Mouse (Mus musculus) induced T-regulatory cell, adult 2 months (primary cell): ENCODE results near the gene Trpt1.
A peak's percentile ranks its signal among the peaks of the same experiment; 100 is the strongest.

ENCODE experiments used
- DNase-seq: peaks from one replicate; pipeline ENCODE4 v3.0.0-alpha.2; 2012; ENCODE audit warnings: low read depth

Gene Trpt1

GRCm38 (mm10) chr19:6993011-6993770 is 2.7 kb upstream of the Trpt1 start:
- no peak for DNase-seq

DNA sequence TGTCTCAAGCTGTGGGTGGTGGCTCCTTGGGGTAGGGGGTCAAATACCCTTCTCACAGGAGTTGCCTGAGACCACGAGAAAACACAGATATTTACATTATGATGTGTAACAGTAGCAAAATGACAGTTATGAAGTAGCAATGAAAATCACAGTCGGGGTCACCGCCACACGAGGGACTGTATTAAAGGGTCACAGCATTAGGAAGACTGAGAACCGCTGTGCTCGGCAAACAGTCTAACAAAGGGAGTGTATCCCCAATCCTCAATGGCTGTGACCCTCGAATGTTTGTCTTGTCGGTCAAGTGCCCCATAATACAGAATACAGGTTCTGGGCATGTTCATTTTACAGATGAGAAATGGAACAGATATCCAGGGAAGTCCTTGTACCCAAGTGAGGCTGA is 1.9 kb upstream of the Trpt1 start:
- DNase-seq: no peak

DNA sequence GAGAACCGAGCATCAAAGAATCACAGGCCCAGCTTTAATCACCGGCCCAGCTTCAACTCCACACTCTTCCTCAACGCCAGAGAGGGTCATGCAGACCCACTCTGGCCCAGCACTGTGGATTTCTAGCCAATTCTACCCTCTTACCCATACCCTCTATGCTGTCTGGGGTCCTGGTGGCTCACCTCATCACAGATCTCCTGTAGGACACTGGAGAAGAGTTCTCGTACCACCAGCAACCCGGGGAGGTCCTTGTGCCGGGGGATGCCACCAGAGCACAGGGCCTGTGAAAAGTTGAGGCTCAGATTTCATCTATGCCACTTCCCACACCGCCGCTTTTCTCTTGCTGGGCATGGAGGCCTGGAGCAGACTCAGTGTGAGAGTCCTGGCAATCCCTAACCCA is 1.4 kb upstream of the Trpt1 start:
- no peak for DNase-seq

DNA sequence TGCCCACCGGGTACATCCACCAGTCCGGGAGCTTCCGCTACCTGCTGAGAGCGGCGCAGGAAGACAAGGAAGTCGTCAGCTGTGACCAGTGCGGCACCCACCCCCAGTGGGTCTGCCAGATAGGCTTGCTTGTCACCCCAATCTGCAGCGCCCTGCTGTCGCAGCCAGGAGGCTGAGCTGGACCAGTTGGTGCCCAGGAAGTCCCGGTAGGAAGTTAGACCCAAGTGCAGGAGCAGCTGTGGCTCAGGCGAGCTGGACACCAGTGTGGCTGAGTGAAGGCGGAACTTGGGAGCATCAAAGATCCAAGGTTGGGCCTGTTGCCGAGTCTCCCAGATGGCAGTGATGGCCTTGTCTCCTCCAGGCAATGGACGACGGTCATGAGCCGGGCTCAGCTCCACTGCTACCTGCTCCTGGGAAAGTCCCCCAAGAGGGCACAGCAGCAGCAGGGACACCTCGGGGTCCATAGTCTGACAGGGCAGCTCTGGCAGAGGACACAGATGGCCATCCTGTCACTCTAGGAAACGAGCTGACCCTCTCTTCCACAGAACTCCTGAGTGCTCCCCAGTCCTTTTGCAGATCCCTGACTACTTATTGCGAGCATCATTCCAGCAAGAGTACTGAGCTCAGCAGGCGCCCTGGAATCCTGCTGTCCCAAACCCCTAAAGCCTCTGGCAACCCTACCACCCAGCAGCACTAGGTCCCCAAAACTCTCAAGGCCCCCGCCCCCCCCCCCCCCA is 508 bp upstream of the Trpt1 start:
- DNase-seq: no peak

- no peak for DNase-seq
These were observed 1.9 kb downstream of the Trpt1 start for GRCm38 (mm10) chr19:6997721-6998290.

DNA sequence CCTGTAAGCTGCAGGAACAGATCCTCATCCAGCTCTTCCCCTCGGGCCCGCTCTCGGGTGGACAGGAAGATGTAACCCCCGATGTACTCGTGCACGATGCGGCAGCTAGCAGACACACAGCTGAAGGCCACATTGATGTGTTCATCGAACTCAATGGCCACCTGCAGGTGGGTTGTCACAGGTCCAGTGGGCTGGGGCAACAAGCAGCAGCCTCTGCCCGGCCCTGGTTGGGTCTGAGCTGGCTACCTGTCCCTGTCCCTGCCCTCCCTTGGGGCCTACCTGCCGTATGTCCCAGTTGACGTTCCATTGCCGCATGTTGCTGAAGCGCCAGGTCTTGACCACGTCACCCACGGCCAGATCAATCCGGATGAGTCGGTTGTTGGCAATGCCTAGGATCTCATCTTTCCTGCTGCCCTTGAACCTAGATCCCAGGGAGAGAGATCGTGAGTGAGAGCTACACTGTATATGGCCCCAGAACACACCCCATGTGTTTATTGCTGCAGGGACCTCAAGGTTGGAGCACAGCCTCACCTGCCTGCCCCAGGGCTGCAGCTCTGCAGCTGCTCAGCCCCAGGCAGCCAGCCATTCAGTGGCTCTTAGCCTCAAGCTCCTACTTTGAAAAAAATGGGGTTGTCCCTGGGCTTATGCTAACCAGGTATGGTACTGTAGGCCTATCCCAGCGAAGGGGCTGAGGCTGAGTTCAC is 3.6 kb downstream of the Trpt1 start:
- no peak for DNase-seq

GRCm38 (mm10) chr19:7006892-7007593 is 11.1 kb downstream of the Trpt1 start:
- no peak for DNase-seq

- no peak for DNase-seq
These were observed 16.5 kb downstream of the Trpt1 start for GRCm38 (mm10) chr19:7012426-7012825.

- no peak for DNase-seq
These were observed 18.1 kb downstream of the Trpt1 start for GRCm38 (mm10) chr19:7013984-7014383.

DNA sequence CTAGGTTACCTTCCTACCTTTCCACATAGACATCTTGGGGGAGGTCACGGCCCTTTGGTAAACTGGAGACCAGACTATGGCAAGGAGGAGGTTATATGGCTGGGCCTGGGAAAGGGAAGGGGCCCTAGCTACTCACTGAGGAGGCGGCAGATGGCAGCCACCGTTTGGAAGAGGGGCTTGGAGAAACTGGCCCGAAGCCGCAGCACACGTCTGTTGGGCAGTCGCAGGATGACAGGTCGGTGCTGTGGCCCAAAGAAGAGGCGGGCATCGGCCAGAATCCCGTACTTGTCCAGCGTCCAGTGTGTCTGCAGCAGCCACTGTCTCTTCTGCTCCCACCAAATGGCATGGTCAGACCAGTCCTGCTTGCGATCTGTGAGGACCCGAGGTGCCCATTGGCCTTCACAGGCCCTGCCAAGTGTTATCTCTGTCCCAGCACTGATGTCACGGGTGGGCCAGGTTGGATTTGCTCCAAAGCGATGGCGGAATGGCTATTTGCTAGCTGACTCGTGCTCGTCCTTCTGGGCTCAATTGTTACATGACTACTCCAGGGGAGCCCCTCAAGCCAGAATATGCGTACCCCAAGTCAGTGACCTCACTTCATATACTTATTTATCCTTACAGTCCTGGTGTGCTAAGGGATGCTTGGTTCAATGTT is 18.7 kb downstream of the Trpt1 start:
- no peak for DNase-seq

DNA sequence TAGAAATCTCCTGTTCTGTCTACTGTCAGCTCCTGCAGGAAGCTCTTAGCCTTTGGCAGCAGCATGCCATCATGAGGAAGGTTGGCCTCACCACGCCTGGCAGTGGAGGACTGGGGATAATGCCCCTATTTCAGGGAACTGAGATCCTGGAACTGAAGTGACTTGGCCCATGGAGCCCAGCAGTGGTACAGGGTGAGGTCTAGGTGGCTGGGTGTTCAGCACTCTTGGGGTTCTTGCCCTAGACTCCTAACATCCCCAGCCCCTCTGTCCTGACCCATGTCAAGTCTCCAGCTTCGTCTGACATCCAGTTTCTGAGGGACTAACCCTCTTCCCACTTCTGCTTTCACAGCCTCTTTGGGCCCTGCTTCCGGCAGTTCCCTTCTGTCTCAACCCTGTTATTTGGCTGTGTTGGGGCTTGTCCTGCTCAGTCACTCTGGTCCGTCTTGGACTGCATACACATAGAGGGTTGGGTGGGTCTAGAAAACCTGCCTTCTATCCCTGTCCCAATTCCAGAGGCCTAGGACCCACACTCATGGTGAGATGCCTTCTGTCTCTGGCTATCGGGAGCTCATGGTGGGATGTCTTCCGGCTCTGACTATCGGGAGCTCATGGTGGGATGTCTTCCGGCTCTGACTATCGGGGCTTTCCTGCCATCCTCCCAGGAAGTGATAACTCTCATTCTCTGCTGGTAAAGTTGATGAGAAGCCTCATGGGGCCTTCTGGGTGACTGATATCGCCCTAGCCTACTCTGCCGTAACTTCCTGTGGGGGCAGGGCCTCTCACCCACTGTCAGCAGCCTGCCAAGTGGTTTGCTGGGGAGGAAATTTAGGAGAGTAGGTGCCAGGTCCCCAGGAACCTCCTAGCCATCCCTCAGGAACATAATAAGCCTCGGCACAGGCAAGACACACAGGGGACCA is 21.9 kb downstream of the Trpt1 start:
- peak; percentile 91 for DNase-seq

DNA sequence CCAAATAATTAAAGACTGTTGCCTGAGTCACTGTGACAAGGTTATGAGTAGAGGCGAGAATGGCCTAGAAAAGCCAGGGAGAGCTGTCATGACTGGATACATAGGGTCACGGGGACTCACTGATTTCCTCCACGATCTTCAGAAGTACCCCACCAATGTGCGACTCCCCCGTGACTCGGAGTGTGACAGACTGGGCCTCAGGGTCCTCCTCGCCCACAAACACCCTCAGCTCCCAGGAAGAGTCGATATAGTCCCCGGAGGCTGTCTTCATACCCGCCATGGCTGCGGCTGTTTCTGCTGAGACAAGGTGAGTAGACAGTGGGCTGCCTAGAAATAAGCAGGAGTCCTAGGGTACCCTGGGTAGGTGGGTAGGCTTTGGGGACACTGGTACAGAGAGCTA is 22.6 kb downstream of the Trpt1 start:
- no peak for DNase-seq

GRCm38 (mm10) chr19:7019191-7019590 is 23.3 kb downstream of the Trpt1 start, which contains the start of gene Fermt3:
Gene Fermt3, minus strand, starts transcription at chr19:7019469.
- DNase-seq: peak; percentile 94

- peak; percentile 90 for DNase-seq
These were observed 24.3 kb downstream of the Trpt1 start for GRCm38 (mm10) chr19:7020224-7020641.

DNA sequence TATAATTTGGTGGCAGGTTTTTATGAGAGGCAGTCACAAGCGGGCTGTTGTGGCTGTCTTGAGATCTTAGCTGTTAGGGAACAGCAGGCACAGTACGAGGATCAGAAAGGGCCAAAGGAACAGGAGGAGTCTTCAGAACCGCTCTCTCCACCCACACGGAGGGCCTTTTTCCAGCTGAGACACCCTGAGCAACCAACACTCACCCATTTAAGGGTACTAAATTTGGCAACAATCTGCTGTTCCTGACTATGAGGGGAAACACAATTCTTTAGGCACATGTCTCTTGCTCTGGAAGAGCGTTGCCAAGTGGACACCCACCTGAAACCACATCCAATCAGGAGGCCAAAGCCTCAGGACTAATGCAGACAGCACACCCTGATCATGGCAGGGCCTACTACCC is 33.6 kb downstream of the Trpt1 start:
- DNase-seq: no peak

DNA sequence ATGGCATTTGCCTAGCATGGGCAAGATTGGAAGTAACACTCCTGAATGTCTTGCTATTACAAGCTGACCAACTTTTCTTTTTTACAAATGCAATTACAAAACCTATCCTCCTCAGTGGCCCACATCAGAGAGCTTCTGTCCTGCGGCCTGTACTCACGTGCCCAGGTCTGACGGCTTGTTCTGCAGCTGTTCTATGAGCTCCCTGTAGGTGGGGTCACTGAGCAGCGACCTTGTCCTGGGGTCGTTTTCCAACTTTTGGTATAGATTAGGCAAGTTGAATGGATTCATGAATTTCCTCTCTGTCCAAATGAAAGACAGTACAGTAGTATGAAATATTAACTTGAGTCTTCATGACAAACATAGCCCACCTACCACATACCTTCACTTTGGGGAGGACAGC is 38.1 kb downstream of the Trpt1 start:
- no peak for DNase-seq

- DNase-seq: peak; percentile 84
These were observed 43.3 kb downstream of the Trpt1 start for GRCm38 (mm10) chr19:7039088-7039720.

DNA sequence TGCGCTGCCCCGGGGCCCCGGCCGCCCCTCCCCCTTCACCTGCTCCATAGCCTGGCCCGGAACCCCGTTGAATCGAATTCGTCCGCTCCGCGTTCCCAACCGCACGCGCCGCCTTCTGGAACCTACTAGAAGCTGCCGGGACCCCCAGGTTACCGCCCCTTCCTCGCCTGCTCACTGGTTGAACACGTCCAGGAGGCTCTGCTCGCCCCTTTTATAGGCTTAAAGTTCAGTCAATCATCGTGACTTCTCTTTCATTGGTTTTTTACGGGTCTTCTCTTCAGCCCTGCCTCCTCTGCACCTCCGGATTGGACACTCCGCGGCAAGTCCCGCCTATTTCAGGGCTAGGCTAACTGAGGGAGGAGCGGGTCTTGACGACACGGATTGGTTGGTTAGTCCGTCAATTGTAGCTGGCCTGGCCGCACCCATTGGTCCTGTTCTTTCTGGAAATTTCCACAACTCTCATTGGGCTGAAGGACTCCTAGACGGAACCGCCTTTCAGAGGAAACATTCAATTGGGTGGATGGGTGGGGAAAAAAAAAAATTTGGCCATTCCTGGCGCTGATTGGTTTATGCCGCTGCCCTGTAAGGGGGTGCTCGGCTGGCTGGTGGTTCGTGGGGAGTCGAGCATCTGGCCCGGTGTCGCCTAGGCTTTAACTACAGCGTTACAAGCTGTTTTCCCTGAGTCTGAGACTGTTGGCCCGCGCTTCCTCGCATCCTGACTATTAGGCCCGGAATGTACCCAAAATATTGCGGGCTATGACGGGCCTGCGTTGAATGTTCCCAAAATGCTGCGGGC is 44.1 kb downstream of the Trpt1 start, which contains the start of gene Stip1:
Gene Stip1 (minus strand): TSS at position 127 of the 796 bp plus-strand sequence.
- peak; percentile 100 for DNase-seq

- peak; percentile 67 for DNase-seq
These were observed 44.8 kb downstream of the Trpt1 start for GRCm38 (mm10) chr19:7040637-7041130.
